Mouse (Mus musculus) liver, postnatal 0 days (tissue): ENCODE data around the gene Sec14l2.

Source experiments
- CTCF ChIP-seq: sonication (generic); IDR thresholded peaks from 2 replicates; pipeline ENCODE4 v1.5.1; 2016; ENCODE audit warnings: antibody characterized with exemption, low read depth
- EP300 ChIP-seq: IDR thresholded peaks from 2 replicates; pipeline ENCODE4 v1.6.1; 2016; ENCODE audit warnings: antibody characterized with exemption, low read depth, mild to moderate bottlenecking

DNA sequence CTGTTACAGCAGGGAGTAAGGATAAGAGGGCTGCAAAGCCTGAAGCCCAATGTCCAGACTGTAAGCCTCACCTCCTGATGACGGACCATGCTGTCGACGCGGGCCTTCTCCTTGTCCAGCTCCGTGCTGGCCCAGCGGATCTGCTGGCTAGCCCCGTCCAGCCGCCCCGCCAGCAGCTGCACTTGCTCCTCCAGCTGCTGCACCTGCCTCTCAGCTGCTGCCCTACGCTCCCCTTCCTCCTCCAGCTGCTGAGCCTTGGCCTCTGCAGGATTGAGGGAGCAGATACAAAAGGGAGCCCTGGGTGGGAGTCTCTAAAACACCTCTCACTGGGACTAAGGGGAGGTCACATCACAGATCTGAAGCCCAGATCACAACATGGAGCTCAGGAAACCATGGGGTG, 23.9 kb upstream of the Sec14l2 start:
- TF ChIP-seq CTCF, result no peak
- no peak for TF ChIP-seq EP300
